Mouse (Mus musculus) stomach, embryonic 15.5 days (tissue): ENCODE data around the gene Cyp2s1. TPM values are rescaled to one million over a fixed set of nuclear protein-coding genes. Genes with fewer than 3 reads are reported as not detected.

Experiments
- ATAC-seq: fragments of 200-750 bp; cut with Nextera tagmentation; 2 replicates; pipeline ENCODE4 v1.8.0; 2017; ENCODE audit warnings: low read depth, moderate number of reproducible peaks, moderate TSS enrichment; ENCODE audit not compliant: insufficient read depth, low FRiP score
- H3K27ac ChIP-seq: fragments of 300-500 bp; sonication (generic); 2 replicates; pipeline ENCODE4 v1.5.1; 2015; ENCODE audit warnings: mild to moderate bottlenecking, inconsistent platforms
- H3K27me3 ChIP-seq: fragments of 300-500 bp; sonication (generic); replicated peaks from 2 replicates; pipeline ENCODE4 v1.6.1; 2015; ENCODE audit warnings: inconsistent platforms
- H3K36me3 ChIP-seq: fragments of 300-500 bp; sonication (generic); 2 replicates; pipeline ENCODE4 v1.6.1; 2015; ENCODE audit warnings: inconsistent platforms
- H3K4me1 ChIP-seq: fragments of 300-500 bp; sonication (generic); 2 replicates; pipeline ENCODE4 v1.6.1; 2015; ENCODE audit warnings: inconsistent platforms
- H3K4me2 ChIP-seq: fragments of 300-500 bp; sonication (generic); 2 replicates; pipeline ENCODE4 v1.6.1; 2015; ENCODE audit warnings: mild to moderate bottlenecking, inconsistent platforms
- H3K4me3 ChIP-seq: fragments of 300-500 bp; sonication (generic); replicated peaks from 2 replicates; pipeline ENCODE4 v1.5.1; 2015; ENCODE audit warnings: inconsistent platforms
- H3K9ac ChIP-seq: fragments of 300-500 bp; sonication (generic); 2 replicates; pipeline ENCODE4 v1.6.1; 2015; ENCODE audit warnings: inconsistent platforms
- H3K9me3 ChIP-seq: fragments of 300-500 bp; sonication (generic); 2 replicates; pipeline ENCODE4 v1.6.1; 2016; ENCODE audit warnings: inconsistent platforms
- whole genome bisulfite sequencing: fragments of 180-500 bp; shearing (Covaris S2); methylation state at CpG from one replicate; pipeline ENCODE4 v1.1.7; 2015; 5-methylcytosine and 5-hydroxymethylcytosine counted together
- polyA plus RNA-seq: library from polyadenylated mRNA; unstranded; fragments of >200 nt; fragmentation: Nextera tagmentation; extraction: Ambion mirVana; gene quantifications from 2 replicates; pipeline ENCODE4 v1.2.1, GENCODE M21; 2015

The Cyp2s1 gene
- polyA plus RNA-seq, 1 experiment from 2014 or later = 35.6 TPM

DNA sequence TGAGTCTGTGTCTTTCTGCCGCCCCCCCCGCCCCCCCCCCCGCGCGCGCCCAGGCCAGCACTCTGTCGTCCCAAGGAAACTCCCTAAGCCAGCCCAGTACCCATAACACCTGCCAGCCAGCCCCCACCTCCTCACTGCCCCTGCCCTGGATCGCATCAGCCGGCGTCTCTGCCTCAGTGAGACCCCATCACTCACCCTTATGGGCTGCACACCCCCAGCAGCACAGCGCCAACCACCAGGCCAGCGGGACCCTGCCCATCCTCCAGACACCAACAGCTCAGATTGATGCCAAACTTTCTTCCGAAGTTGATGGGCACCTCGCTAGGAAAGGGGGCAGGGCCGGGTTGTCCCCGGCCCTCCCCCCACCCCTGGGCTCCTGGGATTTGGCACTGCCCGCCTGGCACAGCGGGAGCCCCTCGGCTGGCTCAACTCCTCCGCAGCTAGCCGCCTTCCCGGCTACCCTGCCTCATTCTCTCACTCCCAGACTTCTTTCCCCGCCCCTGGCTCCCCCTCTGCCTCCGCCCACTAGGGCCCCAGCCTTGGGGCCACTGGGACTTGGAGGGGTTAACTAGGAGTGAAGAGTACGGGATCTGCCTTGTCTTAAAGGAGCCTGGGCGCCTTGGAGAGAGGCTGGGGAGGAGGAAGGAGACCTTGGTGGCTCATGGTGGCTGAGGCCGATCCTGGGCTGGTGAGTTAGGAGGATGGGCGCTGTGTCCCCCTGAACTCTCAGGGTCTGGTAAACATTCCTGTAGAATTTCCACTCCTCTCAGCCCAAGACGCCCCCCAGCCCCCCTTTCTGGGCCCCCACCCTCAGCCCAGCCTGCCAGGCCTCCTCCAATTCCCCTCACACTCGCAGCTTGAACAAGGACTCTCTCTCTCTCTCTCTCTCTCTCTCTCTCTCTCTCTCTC is 28.2 kb downstream of the Cyp2s1 start, which contains the start of gene Axl:
Gene Axl (minus strand): TSS at position 486 of the 909 bp plus-strand sequence.
- peaks cover 22% of the 10 kb centered on the region for H3K4me1 ChIP-seq
- H3K9ac ChIP-seq = peak within 1 kb of the TSS; percentile 68
- H3K27ac ChIP-seq = peak within 1 kb of the TSS; percentile 68
- no peaks in the 10 kb centered on the region for H3K36me3 ChIP-seq
- H3K9me3 ChIP-seq = no peaks in the 10 kb centered on the region
- ATAC-seq = peak; percentile 86
- no peaks in the 10 kb centered on the region for H3K27me3 ChIP-seq
- WGBS = 2% methylated on average over 29 of the region's 30 CpGs
- H3K4me3 ChIP-seq = peak within 1 kb of the TSS; percentile 66
- peak within 1 kb of the TSS; percentile 83 for H3K4me2 ChIP-seq

- peaks cover 22% of the 10 kb centered on the region for H3K4me1 ChIP-seq
- no peaks in the 10 kb centered on the region for H3K27me3 ChIP-seq
- 21% methylated on average over 9 of the region's 9 CpGs for WGBS
- peak overlapping the region; percentile 68; the same call in 1 of the 2 replicates for H3K9ac ChIP-seq
- ATAC-seq = no peak
- H3K4me3 ChIP-seq = peak overlapping the region; percentile 66
- H3K9me3 ChIP-seq = no peaks in the 10 kb centered on the region
- H3K4me2 ChIP-seq = peak overlapping the region; percentile 83
- peak overlapping the region; percentile 68 for H3K27ac ChIP-seq
- no peaks in the 10 kb centered on the region for H3K36me3 ChIP-seq
Observed at GRCm38 (mm10) chr7:25787456-25788219, 29.1 kb downstream of the Cyp2s1 start.

DNA sequence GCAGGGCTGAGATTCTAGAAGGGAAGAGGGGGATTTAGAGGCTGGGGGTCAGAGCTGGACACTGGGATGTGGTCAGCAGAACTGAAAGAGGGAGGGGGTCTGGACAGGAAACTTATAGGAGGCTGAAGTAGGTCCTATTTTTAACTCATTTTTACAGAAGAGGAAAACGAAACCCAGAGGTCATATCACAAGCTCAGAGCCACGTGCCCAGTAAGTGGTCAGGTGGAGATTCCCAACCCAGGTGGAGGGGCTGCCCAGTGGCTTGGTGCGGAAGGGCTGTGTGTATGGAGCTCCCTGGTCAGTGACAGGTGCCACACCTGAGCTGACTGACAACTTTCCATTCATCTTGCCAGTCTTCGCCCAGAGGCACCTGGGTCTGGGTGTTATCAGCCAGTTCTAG is 29.7 kb downstream of the Cyp2s1 start:
- H3K9ac ChIP-seq = no peak overlapping the region
- ATAC-seq = no peak

GRCm38 (mm10) chr7:25785752-25786151 is 31.0 kb downstream of the Cyp2s1 start:
- Histone ChIP-seq H3K4me1 (peaks cover 39% of the 10 kb centered on the region), H3K36me3 (no peaks in the 10 kb centered on the region), H3K9ac (no peak overlapping the region), H3K4me3 (no peak overlapping the region), H3K27me3 (no peaks in the 10 kb centered on the region), H3K27ac (no peak overlapping the region), H3K9me3 (no peaks in the 10 kb centered on the region), H3K4me2 (no peak overlapping the region)
- ATAC-seq = no peak
- WGBS = 72% methylated on average over 4 of the region's 4 CpGs

More for the DNA sequence above, 29.7 kb downstream of the Cyp2s1 start:
- no peak overlapping the region for H3K27ac ChIP-seq
- H3K4me3 ChIP-seq = peak overlapping the region; percentile 66
- no peaks in the 10 kb centered on the region for H3K27me3 ChIP-seq
- no peaks in the 10 kb centered on the region for H3K9me3 ChIP-seq
- WGBS = 71% methylated on average over 4 of the region's 4 CpGs
- no peaks in the 10 kb centered on the region for H3K36me3 ChIP-seq
- peaks cover 27% of the 10 kb centered on the region for H3K4me1 ChIP-seq
- H3K4me2 ChIP-seq = peak overlapping the region; percentile 83

GRCm38 (mm10) chr7:25784808-25785207 is 31.9 kb downstream of the Cyp2s1 start:
- WGBS = 53% methylated on average over 1 of the region's 1 CpGs
- Histone ChIP-seq H3K27ac (no peak overlapping the region), H3K36me3 (no peaks in the 10 kb centered on the region; the same call in 1 of the 2 replicates), H3K4me1 (peaks cover 39% of the 10 kb centered on the region), H3K9ac (no peak overlapping the region), H3K4me3 (no peak overlapping the region), H3K4me2 (no peak overlapping the region), H3K27me3 (no peaks in the 10 kb centered on the region), H3K9me3 (no peaks in the 10 kb centered on the region)
- ATAC-seq = no peak

DNA sequence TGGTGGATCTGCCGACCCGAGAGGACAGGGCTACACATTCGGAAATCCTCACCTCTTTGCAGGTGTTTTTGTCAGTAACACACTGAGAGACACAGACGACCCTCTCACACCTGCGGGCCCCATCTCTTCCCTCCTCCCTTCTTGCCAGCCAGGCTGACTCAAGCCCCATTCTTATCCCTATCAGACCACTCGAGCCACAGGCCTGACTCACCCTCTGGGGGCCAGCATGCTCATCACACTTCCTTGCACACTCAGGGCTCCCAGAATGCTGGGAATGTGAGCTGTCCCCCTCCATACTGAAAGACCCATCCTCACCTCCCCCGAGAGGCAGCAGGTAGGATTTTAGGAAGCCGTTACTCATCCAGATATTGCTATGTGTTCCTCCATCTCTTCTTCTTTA is 33.0 kb downstream of the Cyp2s1 start:
- no peak for ATAC-seq
- Histone ChIP-seq H3K27ac (no peak overlapping the region), H3K4me1 (peaks cover 34% of the 10 kb centered on the region), H3K4me3 (no peak overlapping the region), H3K36me3 (no peaks in the 10 kb centered on the region; the same call in 1 of the 2 replicates), H3K4me2 (no peak overlapping the region), H3K9ac (no peak overlapping the region), H3K9me3 (no peaks in the 10 kb centered on the region), H3K27me3 (no peaks in the 10 kb centered on the region)
- 66% methylated on average over 8 of the region's 8 CpGs for WGBS

DNA sequence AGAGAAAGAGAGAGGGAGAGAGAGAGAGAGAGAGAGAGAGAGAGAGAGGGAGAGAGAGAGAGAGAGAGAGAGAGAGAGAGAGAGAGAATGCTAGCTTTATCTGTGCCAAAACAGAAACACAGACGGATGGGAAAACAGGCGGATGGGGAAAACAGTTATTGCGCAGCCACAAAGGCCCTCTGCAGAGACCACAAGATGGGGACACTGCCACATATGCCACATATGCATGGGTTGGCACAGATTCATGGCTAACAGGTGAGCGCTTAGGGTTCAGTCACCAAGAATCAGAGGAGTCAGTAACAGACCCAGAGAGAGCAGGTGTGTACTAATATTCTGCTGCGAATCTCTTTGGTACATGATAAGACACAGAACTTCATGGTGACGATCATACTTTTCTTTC is 34.0 kb downstream of the Cyp2s1 start:
- H3K27ac ChIP-seq = peak overlapping the region; percentile 83
- peaks cover 34% of the 10 kb centered on the region for H3K4me1 ChIP-seq
- no peak overlapping the region for H3K4me2 ChIP-seq
- no peaks in the 10 kb centered on the region for H3K9me3 ChIP-seq
- ATAC-seq = no peak
- H3K36me3 ChIP-seq = peaks cover 8% of the 10 kb centered on the region
- WGBS = 67% methylated on average over 6 of the region's 6 CpGs
- no peak overlapping the region for H3K4me3 ChIP-seq
- no peak overlapping the region for H3K9ac ChIP-seq
- H3K27me3 ChIP-seq = no peaks in the 10 kb centered on the region

DNA sequence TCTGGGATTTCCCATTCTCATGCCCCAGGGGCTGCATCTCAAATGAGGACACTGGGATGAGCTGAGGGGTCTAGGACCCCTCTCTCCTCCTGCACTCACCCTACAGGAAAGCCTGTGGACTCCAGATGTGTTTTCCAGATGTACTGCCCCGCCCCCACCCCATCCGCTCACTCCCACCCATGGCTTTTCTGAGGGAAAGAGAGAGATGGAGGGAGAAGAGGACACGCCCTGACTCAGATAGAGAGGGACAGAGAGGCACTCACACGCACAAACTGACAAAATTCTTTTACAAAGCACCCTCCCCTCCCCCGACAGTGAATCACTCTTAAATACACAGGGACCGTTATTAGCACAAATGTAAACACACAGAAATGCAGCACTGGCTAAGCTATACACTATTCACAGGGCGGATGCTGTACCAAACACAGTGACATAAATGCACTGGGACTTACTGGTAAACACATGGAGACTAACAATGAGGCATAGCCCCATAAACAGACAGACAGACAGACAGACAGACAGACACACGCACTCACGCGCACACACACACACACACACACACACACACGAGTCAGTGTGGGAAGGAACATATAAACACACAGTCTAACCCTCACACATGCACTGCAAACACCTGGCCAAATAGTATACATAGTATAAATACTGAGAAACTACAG is 34.6 kb downstream of the Cyp2s1 start:
- peaks cover 12% of the 10 kb centered on the region for H3K36me3 ChIP-seq
- H3K27me3 ChIP-seq = no peaks in the 10 kb centered on the region
- no peak overlapping the region for H3K9ac ChIP-seq
- H3K4me1 ChIP-seq = peaks cover 28% of the 10 kb centered on the region
- WGBS = 27% methylated on average over 11 of the region's 11 CpGs
- peak; percentile 45; the same call in 1 of the 2 replicates for ATAC-seq
- peak overlapping the region; percentile 70 for H3K4me2 ChIP-seq
- no peaks in the 10 kb centered on the region for H3K9me3 ChIP-seq
- peak overlapping the region; percentile 31 for H3K4me3 ChIP-seq
- peak overlapping the region; percentile 83 for H3K27ac ChIP-seq

DNA sequence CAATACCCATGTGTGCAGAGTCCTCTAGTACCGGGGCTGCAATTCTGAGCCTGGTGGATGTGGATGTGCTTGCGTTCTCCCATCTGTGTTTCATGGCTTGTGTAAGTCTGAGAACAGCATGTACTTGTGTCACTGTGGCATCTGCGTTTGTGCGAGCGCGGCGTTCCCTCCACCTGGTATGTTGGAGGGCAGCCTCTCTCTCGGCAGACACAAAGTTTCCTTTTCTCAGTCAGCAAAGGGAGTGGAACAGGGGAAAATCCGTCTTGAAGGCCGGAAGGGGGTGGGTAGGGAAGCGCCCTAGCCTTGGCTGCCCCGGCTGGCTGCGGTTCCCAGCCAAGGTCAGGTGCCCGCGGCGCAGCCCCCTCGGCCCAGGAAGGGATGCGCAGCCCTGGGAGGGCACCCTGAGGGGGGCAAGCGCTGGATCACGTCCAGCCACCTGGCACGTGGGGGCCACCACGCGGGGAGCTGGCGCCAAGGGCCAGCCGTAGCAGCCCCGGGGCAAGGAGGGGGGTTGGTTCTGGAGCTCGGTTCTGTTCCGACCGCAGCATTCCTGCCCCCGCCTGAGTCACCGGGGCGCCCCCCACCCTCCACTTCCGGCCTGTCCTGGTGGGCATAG is 35.3 kb downstream of the Cyp2s1 start:
- H3K36me3 ChIP-seq = peaks cover 12% of the 10 kb centered on the region
- peak; percentile 33; the same call in 1 of the 2 replicates for ATAC-seq
- peak overlapping the region; percentile 83 for H3K27ac ChIP-seq
- no peaks in the 10 kb centered on the region for H3K9me3 ChIP-seq
- H3K4me2 ChIP-seq = peak overlapping the region; percentile 70
- H3K4me3 ChIP-seq = peak overlapping the region; percentile 31
- peaks cover 24% of the 10 kb centered on the region for H3K4me1 ChIP-seq
- no peaks in the 10 kb centered on the region for H3K27me3 ChIP-seq
- WGBS = 10% methylated on average over 33 of the region's 33 CpGs
- H3K9ac ChIP-seq = no peak overlapping the region

GRCm38 (mm10) chr7:25780753-25781152 is 36.0 kb downstream of the Cyp2s1 start:
- Histone ChIP-seq H3K9ac (no peak overlapping the region), H3K27ac (no peak overlapping the region; the same call in 1 of the 2 replicates), H3K4me1 (peaks cover 23% of the 10 kb centered on the region), H3K4me2 (no peak overlapping the region), H3K36me3 (peaks cover 12% of the 10 kb centered on the region), H3K9me3 (no peaks in the 10 kb centered on the region), H3K27me3 (no peaks in the 10 kb centered on the region), H3K4me3 (no peak overlapping the region)
- no peak for ATAC-seq
- WGBS = 45% methylated on average over 4 of the region's 4 CpGs

- Histone ChIP-seq H3K27ac (no peak overlapping the region), H3K9ac (no peak overlapping the region), H3K27me3 (no peaks in the 10 kb centered on the region), H3K4me2 (no peak overlapping the region), H3K4me1 (peaks cover 22% of the 10 kb centered on the region), H3K36me3 (peaks cover 12% of the 10 kb centered on the region), H3K9me3 (no peaks in the 10 kb centered on the region), H3K4me3 (no peak overlapping the region)
- no peak for ATAC-seq
- WGBS = 89% methylated on average over 5 of the region's 5 CpGs
Observed at GRCm38 (mm10) chr7:25780021-25780420, 36.7 kb downstream of the Cyp2s1 start.
